Mouse (Mus musculus) kidney, postnatal 0 days (tissue): ENCODE results near the gene Itk. TPM values are rescaled to one million over a fixed set of nuclear protein-coding genes. Genes with fewer than 3 reads are reported as not detected.

Experiments
- ATAC-seq: fragments of 200-750 bp; cut with Nextera tagmentation; replicated peaks from 2 replicates; pipeline ENCODE4 v1.8.0; 2017; ENCODE audit warnings: low read depth, moderate number of reproducible peaks, moderate TSS enrichment, moderate library complexity; ENCODE audit not compliant: low FRiP score
- DNase-seq: peaks from one replicate; pipeline ENCODE4 v3.0.0-alpha.2; 2016; ENCODE audit warnings: low spot score
- H3K27ac ChIP-seq: fragments of 300-500 bp; sonication (generic); 2 replicates; pipeline ENCODE4 v1.5.1; 2014; ENCODE audit warnings: mild to moderate bottlenecking
- H3K27me3 ChIP-seq: fragments of 300-500 bp; sonication (generic); 2 replicates; pipeline ENCODE4 v1.6.1; 2014; ENCODE audit warnings: low read length, mixed read lengths; ENCODE audit not compliant: insufficient read depth
- H3K36me3 ChIP-seq: fragments of 300-500 bp; sonication (generic); 2 replicates; pipeline ENCODE4 v1.6.1; 2014; ENCODE audit warnings: low read length, mixed read lengths; ENCODE audit not compliant: insufficient read depth
- H3K4me1 ChIP-seq: fragments of 300-500 bp; sonication (generic); replicated peaks from 2 replicates; pipeline ENCODE4 v1.6.1; 2014; ENCODE audit warnings: antibody characterized with exemption, low read length, mixed read lengths; ENCODE audit not compliant: insufficient read depth
- H3K4me2 ChIP-seq: fragments of 300-500 bp; sonication (generic); 2 replicates; pipeline ENCODE4 v1.6.1; 2014; ENCODE audit warnings: mild to moderate bottlenecking, low read length, moderate library complexity, mixed read lengths
- H3K4me3 ChIP-seq: fragments of 300-500 bp; sonication (generic); replicated peaks from 2 replicates; pipeline ENCODE4 v1.5.1; 2014; ENCODE audit warnings: low read depth, low read length
- H3K9ac ChIP-seq: fragments of 300-500 bp; sonication (generic); 2 replicates; pipeline ENCODE4 v1.6.1; 2014; ENCODE audit warnings: low read depth, low read length
- H3K9me3 ChIP-seq: fragments of 300-500 bp; sonication (generic); replicated peaks from 2 replicates; pipeline ENCODE4 v1.6.1; 2016; ENCODE audit warnings: low read length, inconsistent platforms, mixed read lengths
- CTCF ChIP-seq: IDR thresholded peaks from 2 replicates; pipeline ENCODE4 v1.5.1; 2016; ENCODE audit warnings: antibody characterized with exemption, low read depth, mild to moderate bottlenecking, moderate library complexity
- WGBS: fragments of 180-500 bp; shearing (Covaris S2); extraction: QIAGEN DNeasy Blood & Tissue Kit; methylation state at CpG from one replicate; pipeline ENCODE4 v1.1.7; 2014; 5-methylcytosine and 5-hydroxymethylcytosine counted together
- polyA plus RNA-seq: library from polyadenylated mRNA; unstranded; fragments of >200 nt; fragmentation: Nextera tagmentation; extraction: Ambion mirVana; gene quantifications from 2 replicates; pipeline ENCODE4 v1.2.1, GENCODE M21; 2015

Itk gene
- polyA plus RNA-seq, 1 experiment from 2014 or later, result 0.05 TPM

DNA sequence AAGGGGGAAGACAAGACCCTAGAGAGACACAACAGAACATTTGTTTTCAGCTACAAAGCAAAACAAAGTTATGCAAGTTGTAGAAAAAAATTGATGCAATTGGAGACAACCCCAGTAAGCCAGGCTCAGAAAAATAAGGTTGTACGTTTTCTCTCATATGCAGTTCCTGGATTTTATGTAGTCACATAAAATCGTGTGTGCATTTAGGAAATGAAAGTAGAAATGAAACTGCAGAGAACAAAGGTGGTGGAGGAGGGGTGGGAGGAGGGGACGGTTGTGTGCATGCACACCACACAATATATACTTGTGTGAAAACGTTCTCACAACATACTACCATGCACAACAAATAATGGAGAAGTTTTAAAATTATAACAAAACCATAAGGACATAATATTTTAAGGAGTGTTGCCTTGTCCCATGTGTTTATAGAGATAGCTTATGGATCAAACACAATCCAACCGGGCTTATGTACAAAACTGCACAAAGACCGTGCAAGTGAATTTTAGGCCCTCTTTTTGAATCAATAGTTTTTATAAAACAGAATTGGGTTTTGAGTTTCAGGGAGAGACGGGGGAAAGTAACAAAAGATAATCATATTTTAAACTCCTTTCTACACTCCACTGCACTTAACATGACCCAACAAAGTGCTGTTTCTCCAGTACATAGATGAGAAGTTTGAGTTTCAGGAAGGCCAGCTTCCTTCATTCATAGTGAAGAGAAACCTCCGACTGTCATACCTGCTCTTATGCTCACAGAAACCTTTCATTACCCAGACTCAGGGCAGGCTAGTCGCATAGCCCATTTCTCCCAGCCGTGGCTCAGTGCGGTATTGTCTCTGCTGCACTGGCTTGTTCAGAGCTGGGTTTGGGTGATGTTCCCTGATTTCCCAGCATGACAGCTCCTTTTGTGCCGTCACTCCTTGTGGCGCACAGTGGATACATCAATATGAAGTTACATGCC, 16.0 kb downstream of the Itk start:
- Histone ChIP-seq H3K36me3 (no peaks in the 10 kb centered on the region), H3K27me3 (no peaks in the 10 kb centered on the region), H3K4me3 (no peak overlapping the region), H3K27ac (no peak overlapping the region), H3K9ac (no peak overlapping the region), H3K4me1 (no peaks in the 10 kb centered on the region), H3K9me3 (no peaks in the 10 kb centered on the region), H3K4me2 (no peak overlapping the region)
- DNase-seq (no peak), ATAC-seq (no peak)
- WGBS, result 79% methylated on average over 13 of the region's 13 CpGs
- no peak for TF ChIP-seq CTCF

- no peak overlapping the region for H3K4me3 ChIP-seq
- DNase-seq (no peak), ATAC-seq (no peak)
- 79% methylated on average over 8 of the region's 8 CpGs for WGBS
- H3K4me2 ChIP-seq, result no peak overlapping the region
- H3K4me1 ChIP-seq, result no peaks in the 10 kb centered on the region
- no peaks in the 10 kb centered on the region for H3K36me3 ChIP-seq
- H3K27ac ChIP-seq, result no peak overlapping the region
- H3K9me3 ChIP-seq, result no peaks in the 10 kb centered on the region
- no peak for TF ChIP-seq CTCF
- no peaks in the 10 kb centered on the region for H3K27me3 ChIP-seq
- no peak overlapping the region for H3K9ac ChIP-seq
Observed at GRCm38 (mm10) chr11:46372331-46372953, 16.9 kb downstream of the Itk start.

GRCm38 (mm10) chr11:46371250-46371649, 18.1 kb downstream of the Itk start:
- no peak overlapping the region for H3K27ac ChIP-seq
- no peaks in the 10 kb centered on the region for H3K27me3 ChIP-seq
- H3K4me1 ChIP-seq, result no peaks in the 10 kb centered on the region
- no peaks in the 10 kb centered on the region for H3K9me3 ChIP-seq
- H3K9ac ChIP-seq, result no peak overlapping the region
- TF ChIP-seq CTCF, result no peak
- no peak overlapping the region for H3K4me2 ChIP-seq
- no peak for ATAC-seq
- no peaks in the 10 kb centered on the region for H3K36me3 ChIP-seq
- H3K4me3 ChIP-seq, result no peak overlapping the region
- 87% methylated on average over 8 of the region's 8 CpGs for WGBS
- no peak for DNase-seq

DNA sequence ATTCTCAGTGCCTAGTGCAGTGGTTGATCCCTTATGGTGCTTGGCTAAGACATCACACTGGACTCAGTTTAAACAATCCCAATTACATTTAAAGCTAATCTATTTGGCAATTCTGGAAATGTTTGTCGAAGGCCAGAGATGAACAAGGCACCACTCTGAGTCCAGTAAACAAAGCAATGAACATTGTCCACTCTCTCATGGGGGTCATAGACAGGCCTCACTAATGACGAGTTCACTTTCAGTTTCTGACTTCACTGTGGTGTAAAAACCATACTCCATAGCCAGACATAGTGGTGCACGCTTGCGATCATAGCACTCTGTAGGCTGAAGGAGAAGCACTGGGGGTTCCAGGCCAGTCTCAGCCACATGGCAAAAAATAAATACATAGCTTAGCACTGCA, 18.9 kb downstream of the Itk start:
- H3K4me2 ChIP-seq, result no peak overlapping the region
- no peaks in the 10 kb centered on the region for H3K9me3 ChIP-seq
- no peaks in the 10 kb centered on the region for H3K27me3 ChIP-seq
- no peak overlapping the region for H3K4me3 ChIP-seq
- no peak for DNase-seq
- no peak for TF ChIP-seq CTCF
- 92% methylated on average over 4 of the region's 4 CpGs for WGBS
- H3K36me3 ChIP-seq, result no peaks in the 10 kb centered on the region
- H3K4me1 ChIP-seq, result no peaks in the 10 kb centered on the region
- no peak overlapping the region for H3K9ac ChIP-seq
- ATAC-seq, result no peak
- H3K27ac ChIP-seq, result no peak overlapping the region

- DNase-seq (no peak), ATAC-seq (no peak)
- Histone ChIP-seq H3K4me2 (no peak overlapping the region), H3K27ac (no peak overlapping the region), H3K4me3 (no peak overlapping the region), H3K9ac (no peak overlapping the region), H3K4me1 (no peaks in the 10 kb centered on the region), H3K36me3 (no peaks in the 10 kb centered on the region), H3K27me3 (no peaks in the 10 kb centered on the region), H3K9me3 (no peaks in the 10 kb centered on the region)
- WGBS, result 31% methylated on average over 3 of the region's 3 CpGs
- TF ChIP-seq CTCF, result no peak
Observed at GRCm38 (mm10) chr11:46366357-46366756, 23.0 kb downstream of the Itk start.

GRCm38 (mm10) chr11:46365744-46366143, 23.6 kb downstream of the Itk start:
- Histone ChIP-seq H3K9me3 (no peaks in the 10 kb centered on the region), H3K4me2 (no peak overlapping the region), H3K9ac (no peak overlapping the region), H3K4me3 (no peak overlapping the region), H3K36me3 (no peaks in the 10 kb centered on the region), H3K4me1 (no peaks in the 10 kb centered on the region), H3K27ac (no peak overlapping the region), H3K27me3 (no peaks in the 10 kb centered on the region)
- ATAC-seq (no peak), DNase-seq (no peak)
- no peak for TF ChIP-seq CTCF
- 55% methylated on average over 5 of the region's 5 CpGs for WGBS
